Mouse (Mus musculus) layer of hippocampus, adult 8-10 months (tissue): ENCODE measurements around the gene Nt5c3. TPM values are rescaled to one million over a fixed set of nuclear protein-coding genes. Genes with fewer than 3 reads are reported as not detected.

ENCODE experiments used
- DNase-seq, 2 experiments: peaks; one replicate each; pipeline ENCODE4 v3.0.0; 2022; ENCODE audit warnings: low spot score in 2 of 2
- total RNA-seq, 4 experiments: library from RNA; stranded (reverse); gene quantifications; 2 replicates each; pipeline ENCODE4 v1.2.4; 2022

The Nt5c3 gene
- total RNA-seq, 4 experiments from 2014 or later: 35.6 to 39.9 (median 37.9) TPM

DNA sequence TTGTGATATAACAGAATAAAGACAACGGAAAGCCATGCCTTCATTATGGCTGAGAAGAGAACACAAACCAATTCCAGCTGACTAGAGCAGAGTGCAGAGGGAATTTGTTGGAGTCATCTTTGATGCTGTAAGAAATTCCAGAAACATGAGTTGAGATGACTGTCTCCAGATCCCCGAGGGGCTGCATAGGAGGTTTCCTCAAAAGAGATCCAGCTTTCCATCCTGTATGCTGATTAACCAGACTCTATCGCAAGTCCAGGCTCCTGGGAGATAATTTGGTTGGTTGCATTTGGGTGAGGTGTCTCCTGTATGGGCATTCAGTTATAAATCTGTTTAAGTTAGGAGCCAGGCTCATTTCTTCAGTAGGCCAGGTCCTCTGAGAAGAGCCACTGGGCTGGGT lies 86.1 kb downstream of the Nt5c3 start:
- no peak for DNase-seq

DNA sequence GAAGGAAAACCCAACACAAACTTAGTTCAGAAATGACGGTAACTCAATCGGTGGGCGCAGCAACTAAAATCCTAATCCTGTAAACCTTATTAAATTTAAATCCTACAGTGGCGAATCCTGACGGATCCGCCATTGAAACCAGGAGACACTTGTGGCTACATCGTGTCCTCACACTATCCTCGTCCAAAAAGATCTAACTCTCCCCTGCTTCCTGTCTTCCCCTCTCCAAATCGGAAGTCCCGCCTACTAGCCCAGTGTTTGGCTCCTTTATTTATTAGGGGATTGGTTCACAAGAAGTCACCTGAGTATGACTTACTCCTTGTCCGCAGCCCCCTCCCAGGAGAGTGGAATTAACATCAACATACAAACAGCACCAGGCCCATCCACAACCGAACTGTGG lies 86.6 kb downstream of the Nt5c3 start:
- no peak for DNase-seq

DNA sequence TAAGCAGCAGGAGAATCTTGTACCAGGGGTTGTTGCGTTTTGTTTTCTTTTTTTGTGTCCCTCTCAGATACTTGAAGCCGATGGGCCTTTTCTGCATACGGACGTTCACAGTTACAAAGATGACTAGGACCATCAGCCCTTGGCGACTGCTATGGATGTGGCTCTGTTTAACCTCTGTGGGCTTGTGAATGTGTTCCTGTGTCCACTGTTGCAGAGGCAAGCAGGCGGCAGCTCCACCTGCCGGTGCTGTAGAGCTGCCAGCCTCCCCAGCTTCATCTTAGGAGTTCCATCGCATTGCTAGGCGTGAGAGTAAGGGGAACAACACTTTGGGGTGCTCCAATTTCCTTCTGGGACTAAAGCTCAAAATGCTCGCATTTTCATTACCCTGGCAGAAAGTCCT lies 88.2 kb downstream of the Nt5c3 start:
- DNase-seq: no peak

DNA sequence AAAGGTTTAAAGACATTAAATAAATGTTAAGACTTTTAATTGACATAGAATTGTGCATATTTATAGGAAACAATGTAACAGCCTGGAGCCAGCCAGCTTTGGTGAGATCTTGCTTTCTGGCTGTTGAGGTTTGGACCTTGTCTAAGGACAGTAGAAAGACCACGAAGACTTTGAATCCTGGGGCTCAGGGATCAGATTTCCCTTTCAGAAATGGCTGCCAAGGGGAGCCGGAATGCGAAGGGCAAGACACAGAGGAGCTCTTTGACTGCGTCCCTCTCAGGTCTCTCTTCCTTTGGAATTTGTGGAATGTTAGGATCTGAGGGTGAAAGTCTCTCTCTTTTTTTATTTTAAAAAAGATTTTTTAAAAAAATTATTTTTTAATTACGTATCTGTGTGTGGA lies 89.0 kb downstream of the Nt5c3 start:
- DNase-seq: no peak

DNA sequence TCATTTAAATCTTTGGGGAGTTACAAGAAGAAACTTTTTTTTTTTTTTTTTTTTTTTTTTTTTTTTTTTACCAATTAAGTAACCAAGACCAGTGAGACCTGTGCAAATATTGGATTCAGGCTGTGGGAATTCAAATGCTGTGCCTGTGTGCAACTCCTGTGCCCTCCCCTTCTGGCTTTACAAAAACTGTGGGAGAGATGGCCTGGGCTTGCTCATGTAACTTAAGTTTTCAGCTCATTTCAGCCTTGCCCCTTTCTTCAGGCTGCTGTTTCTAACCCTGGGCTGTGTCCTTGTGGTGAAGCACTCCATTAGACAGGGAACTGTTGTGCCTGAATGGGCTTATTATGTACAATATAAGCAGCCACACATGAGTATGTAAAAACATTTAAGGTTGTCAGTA lies 90.9 kb downstream of the Nt5c3 start:
- no peak for DNase-seq

DNA sequence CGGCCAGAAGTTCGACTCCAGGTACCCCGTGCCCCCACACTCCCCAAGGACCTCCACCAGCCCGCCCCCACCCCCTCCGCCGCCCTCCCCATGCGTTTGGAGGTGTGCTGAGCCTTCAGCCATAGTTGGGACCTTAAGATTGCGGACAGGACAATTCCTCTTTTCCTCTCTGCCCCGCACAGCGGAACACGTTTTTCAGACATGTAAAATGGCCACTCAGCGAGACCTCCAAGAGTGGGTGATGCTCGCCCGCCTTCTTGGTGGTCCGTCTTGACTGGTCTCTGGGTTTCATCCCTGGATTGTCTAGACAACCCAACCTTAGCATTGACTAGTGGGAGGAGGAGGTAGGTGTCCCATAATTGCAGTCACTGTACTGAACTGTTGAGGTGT lies 91.3 kb downstream of the Nt5c3 start:
- no peak for DNase-seq

Other genes starting within 250 kb of the Nt5c3 start
- 10 to 100 TPM in 3 of 4 experiments, 1 to 10 TPM in 1; 8.4 to 20.5 (median 15.1) TPM for gene Lsm5, start 219.2 kb downstream of the Nt5c3 start, total RNA-seq
- gene Avl9, start 209.0 kb downstream of the Nt5c3 start, total RNA-seq: 10 to 100 TPM; 39.9 to 53.0 (median 47.3) TPM
- 10 to 100 TPM; 49.4 to 68.1 (median 56.8) TPM for gene Kbtbd2, start 126.1 kb downstream of the Nt5c3 start, total RNA-seq
- gene Fkbp9, start 91.9 kb downstream of the Nt5c3 start, total RNA-seq: 10 to 100 TPM; 27.4 to 37.3 (median 30.9) TPM
- under 1 TPM in 3 of 4 experiments, not detected in 1; 0.25 to 0.80 (median 0.43) TPM for gene Vmn1r4, start 83 bp upstream of the Nt5c3 start, total RNA-seq
- gene Vmn1r5, start 46.3 kb upstream of the Nt5c3 start, total RNA-seq: not detected
- not detected for gene Vmn1r6, start 73.3 kb upstream of the Nt5c3 start, total RNA-seq
- gene Vmn1r7, start 101.4 kb upstream of the Nt5c3 start, total RNA-seq: not detected
- not detected for gene Vmn1r8, start 108.4 kb upstream of the Nt5c3 start, total RNA-seq
- under 1 TPM in 1 of 4 experiments, not detected in 3; 0.07 TPM for gene Vmn1r9, start 142.9 kb upstream of the Nt5c3 start, total RNA-seq
- not detected for gene Vmn1r10, start 185.5 kb upstream of the Nt5c3 start, total RNA-seq
- not detected for gene Vmn1r11, start 209.5 kb upstream of the Nt5c3 start, total RNA-seq
- under 1 TPM in 1 of 4 experiments, not detected in 3; 0.06 TPM for gene Vmn1r12, start 233.0 kb upstream of the Nt5c3 start, total RNA-seq